Mouse (Mus musculus): ENCODE results near the gene Olfr646.

Olfr646 gene

DNA sequence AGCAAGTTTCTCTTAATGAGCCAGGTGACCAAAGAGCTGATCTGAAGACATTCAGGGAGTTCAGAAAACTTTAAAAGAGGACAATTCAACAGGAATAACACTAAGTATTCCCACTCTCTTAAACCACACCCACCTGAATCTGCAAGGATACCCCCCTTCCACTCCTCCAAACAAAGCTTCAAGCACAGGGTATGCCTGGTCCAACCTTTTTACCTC is at the start of gene Olfr646:
Gene Olfr646, plus strand, starts transcription at position 117 of the 216 bp plus-strand sequence.
- no peak for DNase-seq (ENCODE audit: low read depth, low spot score)

DNA sequence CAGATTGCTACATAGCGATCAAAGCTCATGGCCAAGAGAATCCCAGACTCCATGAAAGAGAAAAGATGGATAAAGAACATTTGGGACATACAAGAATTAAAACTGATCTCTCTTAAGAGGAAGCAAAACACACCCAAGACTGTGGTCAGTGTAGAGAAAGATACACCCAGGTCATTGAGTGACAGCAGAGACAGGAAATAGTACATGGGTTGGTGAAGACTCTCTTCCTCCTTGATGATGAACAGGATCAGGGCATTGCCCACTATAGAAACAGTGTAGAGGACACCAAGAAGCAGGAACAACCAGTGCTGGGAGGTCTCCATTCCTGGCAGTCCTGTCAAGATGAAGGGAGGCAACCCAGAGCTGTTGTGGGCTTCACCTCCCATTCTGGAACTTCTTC is 45.5 kb upstream of the Olfr646 start:
- no peak for DNase-seq (ENCODE audit: low read depth, low spot score)

DNA sequence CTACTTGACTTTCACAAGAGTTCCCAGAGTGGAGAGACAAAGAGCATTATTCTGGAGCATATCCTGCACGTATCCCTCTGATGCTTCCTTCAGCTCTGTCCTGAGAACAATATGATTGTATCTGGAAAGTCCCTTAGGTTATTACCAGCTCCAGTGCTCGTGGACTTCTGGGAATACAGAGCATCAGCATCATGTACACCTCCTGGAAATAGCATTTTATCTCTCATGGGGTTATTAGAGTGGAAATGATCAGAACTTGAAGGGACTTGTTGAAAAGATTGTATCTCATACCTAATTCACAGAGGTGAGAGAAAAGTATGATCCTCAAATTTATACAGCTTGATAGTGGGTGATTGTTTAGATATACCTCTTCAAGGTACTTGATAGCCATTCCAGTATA is 43.3 kb upstream of the Olfr646 start, which contains the start of gene 4930516K23Rik:
Gene 4930516K23Rik, minus strand, starts transcription at position 101 of the 400 bp plus-strand sequence.
- no peak for DNase-seq (ENCODE audit: low read depth, low spot score)

DNA sequence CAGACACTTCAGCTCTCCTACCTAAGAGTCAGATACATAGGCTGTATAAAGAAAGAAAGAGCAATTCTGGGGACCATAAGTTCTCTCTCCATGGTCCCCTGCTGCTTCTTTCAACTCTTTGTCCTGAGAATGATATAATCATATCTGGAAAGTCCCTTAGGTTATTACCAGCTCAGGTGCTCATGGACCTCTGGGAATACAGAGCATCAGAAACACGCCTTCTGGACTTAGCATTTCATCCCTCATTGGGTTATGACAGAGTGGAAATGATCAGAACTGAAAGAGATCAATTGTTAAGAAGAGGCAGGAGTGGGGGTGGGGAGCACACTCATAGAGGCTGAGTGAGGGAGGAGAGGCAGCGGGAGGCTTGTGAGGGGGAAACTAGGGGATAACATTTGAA is 32.9 kb upstream of the Olfr646 start, which contains the start of gene Olfr644:
Gene Olfr644, minus strand, starts transcription at position 101 of the 400 bp plus-strand sequence.
- DNase-seq (ENCODE audit: low read depth, low spot score): no peak

DNA sequence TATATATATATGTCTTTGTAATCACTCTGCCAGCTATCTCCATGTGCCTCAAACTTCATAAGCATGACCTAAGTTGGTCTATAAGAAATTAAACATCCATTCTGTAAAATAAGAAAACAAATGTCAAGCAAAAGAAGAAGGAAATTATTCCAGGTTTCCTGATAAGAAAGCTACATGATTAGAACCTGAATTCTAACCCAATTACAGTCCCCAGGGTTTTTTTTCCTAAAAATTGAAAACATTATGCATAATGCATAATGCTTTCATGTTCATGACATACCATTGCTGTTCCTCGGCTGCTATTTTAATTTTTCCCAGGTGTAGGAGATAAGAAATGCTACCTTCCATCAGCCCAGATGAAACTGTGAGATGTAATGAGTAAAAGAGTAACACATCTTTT is 19.3 kb upstream of the Olfr646 start, which contains the start of gene Olfr645:
Gene Olfr645, minus strand, starts transcription at position 101 of the 400 bp plus-strand sequence.
- DNase-seq (ENCODE audit: low read depth, low spot score): no peak

DNA sequence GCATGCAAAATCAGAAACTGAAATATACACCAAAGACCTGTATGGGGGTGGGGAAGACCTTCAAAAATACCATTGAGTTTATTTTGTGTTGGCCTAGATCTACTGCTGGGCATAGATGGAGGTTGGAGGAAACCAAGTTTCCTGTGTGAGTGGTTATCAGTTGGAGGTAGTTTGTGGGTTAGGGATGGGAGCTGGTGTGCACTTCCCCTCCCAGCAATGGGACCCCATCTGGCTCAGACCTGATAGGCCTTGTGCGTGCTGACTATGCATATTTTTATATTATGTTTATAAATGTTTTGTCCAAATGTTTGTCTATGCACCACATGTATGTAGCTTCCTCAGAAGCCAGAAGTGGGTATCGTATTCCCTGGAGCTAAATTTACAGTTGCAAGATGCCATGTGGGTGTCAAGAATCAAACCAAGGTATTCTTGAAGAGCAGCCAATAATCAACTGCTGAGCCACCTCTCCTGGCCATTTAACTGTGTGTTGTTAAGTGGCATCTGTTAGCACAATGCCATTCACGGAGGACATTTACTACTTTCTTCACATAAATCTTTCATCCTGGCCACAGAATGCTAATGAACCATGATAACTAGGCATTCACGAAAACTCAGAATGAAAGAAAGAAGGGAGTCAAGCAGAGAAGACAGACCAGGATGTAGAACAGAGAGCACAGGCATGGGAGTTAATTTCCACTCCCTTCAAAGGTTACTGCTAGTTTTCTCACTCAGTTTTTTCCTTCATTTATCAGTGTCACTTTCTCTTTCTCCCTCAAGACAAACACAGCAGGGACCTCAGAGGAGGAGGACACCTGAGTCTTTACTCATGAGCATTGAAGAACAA is 538 bp upstream of the Olfr646 start:
- DNase-seq (ENCODE audit: low read depth, low spot score): no peak

DNA sequence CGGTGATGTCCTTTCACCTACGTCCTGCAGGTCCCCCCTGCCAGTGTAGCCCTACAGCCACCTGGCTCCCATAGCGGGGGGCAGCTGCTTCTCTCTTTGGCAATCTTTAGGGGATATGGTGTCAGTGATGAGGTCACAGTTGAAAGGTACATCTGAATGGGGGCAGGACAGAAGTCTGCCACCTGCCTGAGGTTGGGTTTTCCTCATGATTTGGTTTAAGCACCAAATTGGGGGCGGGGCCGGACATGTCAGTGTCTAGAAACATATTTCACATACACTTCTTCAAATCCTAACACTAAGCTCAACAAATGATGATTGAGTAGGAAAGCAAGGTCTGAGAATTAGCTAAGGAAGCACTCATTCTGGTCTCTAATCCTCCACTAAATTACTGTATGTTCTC is 25.1 kb downstream of the Olfr646 start, which contains the start of gene Ubqln5:
Gene Ubqln5, minus strand, starts transcription at position 101 of the 400 bp plus-strand sequence.
- no peak for DNase-seq (ENCODE audit: low read depth, low spot score)

DNA sequence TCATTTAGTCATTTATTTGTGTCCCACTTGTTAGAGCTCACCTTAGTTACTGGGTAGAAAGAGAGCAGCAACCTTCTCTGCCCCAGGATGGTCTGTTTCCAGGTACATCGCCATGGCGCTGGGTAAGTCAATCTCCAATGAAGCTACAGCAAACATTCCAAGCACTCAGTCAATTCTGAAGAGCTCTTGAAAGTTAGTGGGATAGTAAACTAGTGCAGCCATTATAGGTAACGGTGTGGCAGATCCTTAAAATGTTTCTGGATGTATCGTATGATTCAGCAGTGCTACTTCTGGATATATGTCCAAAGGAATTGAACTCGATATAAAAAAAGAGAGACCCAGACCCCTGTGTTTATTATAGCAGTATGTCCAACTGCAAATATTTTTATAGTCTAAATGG is 32.6 kb downstream of the Olfr646 start, which contains the start of gene Olfr643:
Gene Olfr643, minus strand, starts transcription at position 101 of the 400 bp plus-strand sequence.
- no peak for DNase-seq (ENCODE audit: low read depth, low spot score)

DNA sequence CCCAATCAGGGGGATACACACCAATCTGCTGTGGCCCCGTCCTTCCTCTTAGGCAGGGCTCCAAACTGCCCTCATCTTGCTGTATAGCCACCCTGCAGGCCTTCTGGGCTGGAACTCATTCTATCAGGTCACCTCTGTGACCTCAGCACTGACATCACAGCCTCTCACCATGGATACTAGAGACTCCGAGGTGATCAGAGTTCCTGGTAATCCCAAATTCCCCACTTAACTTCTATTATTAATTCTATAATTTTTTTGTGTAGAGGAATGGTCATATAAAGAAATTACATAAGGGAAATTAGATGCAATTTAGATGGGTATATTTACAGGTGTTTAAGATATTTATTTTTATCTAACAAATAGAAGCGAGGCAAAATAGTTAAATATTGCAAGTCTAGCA is 38.5 kb downstream of the Olfr646 start, which contains the start of gene Ubqln3:
Gene Ubqln3, minus strand, starts transcription at position 101 of the 400 bp plus-strand sequence.
- no peak for DNase-seq (ENCODE audit: low read depth, low spot score)

DNA sequence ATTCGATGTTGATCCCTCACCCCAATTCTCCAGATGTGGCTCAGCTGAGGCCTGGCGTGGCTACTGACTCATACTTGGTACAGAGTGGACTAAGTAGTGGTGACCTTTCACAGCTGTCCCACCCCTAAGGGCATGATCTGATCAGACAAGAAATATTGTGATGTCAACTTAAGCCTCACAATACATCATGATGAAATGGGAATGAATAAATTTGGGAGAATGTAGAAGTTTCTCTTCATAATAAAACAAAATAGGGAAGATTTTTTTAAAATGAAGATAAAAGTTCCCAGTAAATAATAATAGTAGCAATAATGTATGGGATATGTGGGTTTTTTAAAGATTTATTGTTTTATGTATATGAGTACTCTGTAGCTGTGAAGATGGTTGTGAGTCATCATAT is 45.8 kb downstream of the Olfr646 start, which contains the start of gene Ubqlnl:
Gene Ubqlnl, minus strand, starts transcription at position 101 of the 400 bp plus-strand sequence.
- no peak for DNase-seq (ENCODE audit: low read depth, low spot score)
